Mouse (Mus musculus) stomach, embryonic 16.5 days (tissue): ENCODE measurements around the gene B4galt3. TPM values are rescaled to one million over a fixed set of nuclear protein-coding genes. Genes with fewer than 3 reads are reported as not detected.
A peak's percentile ranks its signal among the peaks of the same experiment; 100 is the strongest.

ENCODE experiments used
- ATAC-seq: fragments of 200-750 bp; cut with Nextera tagmentation; 2 replicates; pipeline ENCODE4 v1.8.0; 2017; ENCODE audit warnings: moderate number of reproducible peaks, moderate TSS enrichment; ENCODE audit not compliant: insufficient read depth, low FRiP score
- H3K27ac ChIP-seq: fragments of 300-500 bp; sonication (generic); 2 replicates; pipeline ENCODE4 v1.5.1; 2014; ENCODE audit warnings: low read length
- H3K27me3 ChIP-seq: fragments of 300-500 bp; sonication (generic); 2 replicates; pipeline ENCODE4 v1.6.1; 2014; ENCODE audit warnings: low read length, control low read depth, mixed read lengths; ENCODE audit not compliant: control insufficient read depth, insufficient read depth
- H3K36me3 ChIP-seq: fragments of 300-500 bp; sonication (generic); 2 replicates; pipeline ENCODE4 v1.6.1; 2014; ENCODE audit warnings: low read length; ENCODE audit not compliant: control insufficient read depth, insufficient read depth
- H3K4me1 ChIP-seq: fragments of 300-500 bp; sonication (generic); 2 replicates; pipeline ENCODE4 v1.6.1; 2014; ENCODE audit warnings: low read length, control low read depth, mixed read lengths; ENCODE audit not compliant: control insufficient read depth, insufficient read depth
- H3K4me2 ChIP-seq: fragments of 300-500 bp; sonication (generic); 2 replicates; pipeline ENCODE4 v1.6.1; 2014; ENCODE audit warnings: low read depth, low read length, mixed read lengths
- H3K4me3 ChIP-seq: fragments of 300-500 bp; sonication (generic); replicated peaks from 2 replicates; pipeline ENCODE4 v1.5.1; 2014; ENCODE audit warnings: mild to moderate bottlenecking, low read length
- H3K9ac ChIP-seq: fragments of 300-500 bp; sonication (generic); 2 replicates; pipeline ENCODE4 v1.6.1; 2014; ENCODE audit warnings: low read length
- H3K9me3 ChIP-seq: fragments of 300-500 bp; sonication (generic); replicated peaks from 2 replicates; pipeline ENCODE4 v1.6.1; 2016; ENCODE audit warnings: low read length, control low read depth; ENCODE audit not compliant: control insufficient read depth
- WGBS: fragments of 180-500 bp; shearing (Covaris S2); extraction: QIAGEN DNeasy Blood & Tissue Kit; methylation state at CpG from one replicate; pipeline ENCODE4 v1.1.7; 2014; 5-methylcytosine and 5-hydroxymethylcytosine counted together
- polyA plus RNA-seq: library from polyadenylated mRNA; unstranded; fragments of >200 nt; fragmentation: Nextera tagmentation; extraction: Ambion mirVana; gene quantifications from 2 replicates; pipeline ENCODE4 v1.2.1, GENCODE M21; 2015

The B4galt3 gene
- 70.6 and 71.5 TPM in 2 replicates for polyA plus RNA-seq

DNA sequence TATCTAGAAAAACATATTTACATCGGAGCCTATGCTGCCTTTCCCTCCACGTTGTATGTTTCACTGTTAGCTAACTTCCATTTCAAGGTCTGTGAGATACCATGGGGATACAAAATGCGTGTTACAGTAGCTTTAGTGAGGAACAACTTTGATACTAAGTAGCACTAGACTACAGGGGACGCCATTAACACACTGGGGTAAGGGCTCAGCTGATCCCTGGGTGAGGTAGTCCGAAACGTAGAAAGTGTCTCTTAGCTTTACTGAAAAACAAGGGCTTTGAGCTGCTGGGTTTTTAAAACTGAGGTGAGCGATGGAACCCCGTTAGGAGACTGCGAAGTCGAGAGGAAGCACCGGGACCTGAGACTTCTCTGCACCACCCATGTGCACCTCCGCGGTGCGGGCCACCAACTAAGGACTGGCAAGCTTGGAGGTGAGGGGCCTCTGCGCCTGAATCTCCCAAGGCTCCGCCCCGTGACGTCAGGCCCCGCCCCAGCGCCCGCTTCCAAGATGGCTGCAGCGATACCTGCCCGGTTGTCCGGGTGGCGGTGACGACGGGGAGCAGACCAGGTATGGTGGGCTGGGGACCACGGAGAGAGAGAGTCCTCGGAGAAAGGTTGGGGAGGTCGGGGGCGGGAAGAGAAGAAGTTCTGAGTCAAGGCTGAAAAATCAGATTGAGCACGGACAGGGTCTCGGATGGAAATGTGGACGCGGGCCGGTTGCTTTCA lies at the start of gene B4galt3:
Gene B4galt3, plus strand, starts transcription at position 481 of the 725 bp plus-strand sequence.
- H3K36me3 ChIP-seq: peaks cover 5% of the 10 kb centered on the region; the same call in 1 of the 2 replicates
- no peaks in the 10 kb centered on the region for H3K27me3 ChIP-seq
- 4% methylated on average over 36 of the region's 36 CpGs for WGBS
- ATAC-seq: peak; percentile 94
- H3K9ac ChIP-seq: peak within 1 kb of the TSS; percentile 82
- peaks cover 18% of the 10 kb centered on the region for H3K4me1 ChIP-seq
- H3K27ac ChIP-seq: peak within 1 kb of the TSS; percentile 91
- H3K9me3 ChIP-seq: no peaks in the 10 kb centered on the region
- H3K4me3 ChIP-seq: peak within 1 kb of the TSS; percentile 94
- H3K4me2 ChIP-seq: peak within 1 kb of the TSS; percentile 96

DNA sequence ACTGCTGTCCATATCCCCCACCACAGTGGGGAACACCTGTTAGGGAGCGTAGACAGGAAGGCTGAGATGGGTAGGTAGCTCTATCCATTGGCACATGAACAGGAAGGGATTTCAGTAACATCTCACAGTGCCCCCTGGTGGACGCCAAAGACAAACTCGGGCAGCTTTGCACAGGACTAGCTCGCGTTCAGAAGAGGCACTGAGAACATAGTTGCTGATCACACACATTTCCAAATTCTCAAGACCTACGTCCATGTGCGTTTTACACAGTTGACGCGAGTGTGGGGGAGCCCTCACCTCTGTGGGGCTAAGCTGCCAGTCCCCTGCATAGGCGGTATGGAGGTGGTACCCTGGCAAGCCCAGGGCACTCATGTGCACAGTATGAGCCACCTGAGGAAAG lies 49.3 kb upstream of the B4galt3 start:
- 9% methylated on average over 10 of the region's 10 CpGs for WGBS
- H3K9ac ChIP-seq: no peak overlapping the region
- no peak overlapping the region for H3K27ac ChIP-seq
- no peak overlapping the region; the same call in 1 of the 2 replicates for H3K4me3 ChIP-seq
- H3K9me3 ChIP-seq: no peaks in the 10 kb centered on the region
- no peak for ATAC-seq
- peaks cover 10% of the 10 kb centered on the region; the same call in 1 of the 2 replicates for H3K36me3 ChIP-seq
- no peaks in the 10 kb centered on the region for H3K27me3 ChIP-seq
- peak overlapping the region; percentile 81 for H3K4me2 ChIP-seq
- H3K4me1 ChIP-seq: peaks cover 15% of the 10 kb centered on the region

DNA sequence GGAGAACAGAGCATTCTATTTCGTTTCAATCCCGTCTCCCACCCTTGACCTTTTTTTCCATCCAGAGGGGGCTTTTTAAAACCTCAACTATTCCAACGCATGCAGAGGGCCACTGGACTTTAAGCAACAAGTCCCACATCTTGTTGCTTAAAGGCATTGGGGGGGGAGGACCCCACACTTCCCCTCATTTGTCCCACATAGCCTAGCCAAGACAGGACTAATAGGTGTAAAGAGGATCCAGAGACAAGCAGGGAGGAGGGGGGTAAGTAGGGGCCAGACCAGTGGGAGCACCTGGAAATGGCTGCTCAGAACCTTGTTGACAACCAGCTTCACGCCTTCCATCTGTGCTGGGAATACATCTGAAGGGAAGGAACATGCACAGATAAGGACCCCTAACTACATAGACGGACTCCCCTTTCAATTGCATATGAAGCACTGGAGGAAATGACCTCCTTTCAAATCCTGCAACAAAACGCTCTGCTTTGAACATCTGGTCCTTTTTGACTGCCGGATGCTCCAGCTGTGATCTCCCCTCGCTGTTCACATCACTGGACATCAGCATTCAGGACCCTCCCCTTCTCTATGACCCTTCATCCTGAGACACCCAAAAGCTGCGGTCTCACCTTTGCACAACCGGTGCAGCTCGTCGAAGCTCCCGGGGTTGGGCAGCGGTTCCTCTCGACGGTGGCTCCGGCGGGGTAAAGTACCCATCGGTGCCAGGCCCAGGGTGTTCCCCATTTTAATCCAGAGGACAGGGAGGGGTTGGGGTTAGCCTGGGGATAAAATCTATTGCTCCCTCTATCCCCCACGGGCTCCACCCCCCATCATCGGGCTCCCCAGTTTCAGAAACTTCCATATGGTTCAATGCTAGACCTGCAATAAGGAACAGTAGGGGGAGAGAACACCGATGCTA lies 48.6 kb upstream of the B4galt3 start:
- peak overlapping the region; percentile 11; the same call in 1 of the 2 replicates for H3K27ac ChIP-seq
- ATAC-seq: 0 out of 2 replicates have a peak, but pooled peaks have one; percentile 0

DNA sequence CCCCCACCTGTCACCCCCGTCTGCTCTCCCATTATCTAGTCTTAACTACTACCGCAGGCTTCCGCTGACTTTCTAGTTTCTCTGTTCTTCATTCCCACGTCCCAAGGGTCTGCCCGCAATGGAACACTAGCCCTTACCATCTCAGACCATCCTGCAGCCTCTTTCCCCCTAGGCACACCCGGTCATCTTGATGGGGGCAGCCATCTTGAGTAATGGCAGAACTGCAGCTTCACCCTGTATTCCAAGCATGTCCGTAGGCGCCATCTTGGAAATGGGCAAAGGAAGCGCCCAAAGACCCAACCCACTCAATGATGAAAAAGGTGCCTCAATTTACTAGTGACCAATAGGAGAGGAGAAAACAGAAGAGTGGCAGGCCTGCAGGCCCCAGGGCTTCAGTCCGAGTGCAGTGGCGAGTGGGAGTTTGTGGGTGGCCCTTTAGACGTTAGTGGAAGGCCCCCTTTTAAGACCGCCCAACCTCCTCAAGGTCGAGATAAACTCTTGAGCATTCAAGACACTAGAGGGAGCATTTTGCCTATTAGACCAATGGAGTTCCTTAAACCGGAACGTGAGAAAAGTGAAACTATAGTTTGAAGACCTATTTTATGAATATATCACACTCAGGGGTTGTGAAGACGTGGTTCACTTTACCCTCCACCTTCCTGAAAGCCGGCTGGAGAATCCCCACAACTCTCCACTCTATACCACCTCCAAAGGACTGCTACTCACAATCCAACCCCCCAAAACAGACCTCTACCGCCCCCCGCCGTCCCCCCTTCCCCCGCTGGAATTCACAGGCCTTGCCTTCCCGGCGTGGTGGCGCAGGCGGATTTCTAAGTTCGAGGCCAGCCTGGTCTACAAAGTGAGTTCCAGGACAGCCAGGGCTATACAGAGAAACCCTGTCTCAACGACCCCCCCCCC lies 47.6 kb upstream of the B4galt3 start, which contains the start of gene Tomm40l:
Gene Tomm40l, minus strand, starts transcription at position 277 of the 918 bp plus-strand sequence.
- Histone ChIP-seq H3K4me2 (peak within 1 kb of the TSS; percentile 81), H3K4me3 (peak within 1 kb of the TSS; percentile 65), H3K27ac (peak within 1 kb of the TSS; percentile 77), H3K4me1 (peaks cover 15% of the 10 kb centered on the region), H3K9me3 (no peaks in the 10 kb centered on the region), H3K27me3 (no peaks in the 10 kb centered on the region), H3K36me3 (peaks cover 10% of the 10 kb centered on the region; the same call in 1 of the 2 replicates), H3K9ac (peak within 1 kb of the TSS; percentile 73)
- ATAC-seq: peak; percentile 99
- 2% methylated on average over 28 of the region's 28 CpGs for WGBS

More for the DNA sequence above, 48.6 kb upstream of the B4galt3 start:
- H3K36me3 ChIP-seq: peaks cover 10% of the 10 kb centered on the region; the same call in 1 of the 2 replicates
- H3K4me3 ChIP-seq: peak overlapping the region; percentile 65
- WGBS: 6% methylated on average over 22 of the region's 22 CpGs
- no peaks in the 10 kb centered on the region for H3K27me3 ChIP-seq
- H3K4me2 ChIP-seq: peak overlapping the region; percentile 81
- H3K9me3 ChIP-seq: no peaks in the 10 kb centered on the region
- peaks cover 15% of the 10 kb centered on the region for H3K4me1 ChIP-seq
- H3K9ac ChIP-seq: peak overlapping the region; percentile 73

DNA sequence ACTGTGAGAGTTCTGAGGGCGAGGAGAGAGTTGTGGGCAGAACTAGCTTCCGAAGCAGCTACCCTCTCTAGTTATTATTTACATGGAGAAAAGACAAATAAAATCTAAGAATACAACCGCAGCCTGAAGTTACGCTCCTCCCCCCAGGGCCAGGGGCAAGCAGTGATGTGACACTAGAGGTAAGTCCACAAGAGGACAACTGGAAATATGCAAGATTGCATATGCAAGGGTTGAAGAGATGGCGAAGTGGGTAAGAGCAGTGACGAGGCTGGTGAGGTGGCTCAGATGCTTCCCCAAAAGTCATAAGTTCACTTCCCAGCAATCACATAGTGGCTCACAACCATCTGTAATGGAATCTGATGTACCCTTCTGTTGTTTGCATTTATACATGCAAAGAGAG lies 47.0 kb upstream of the B4galt3 start:
- WGBS: 73% methylated on average over 6 of the region's 6 CpGs
- H3K4me3 ChIP-seq: peak overlapping the region; percentile 65
- no peaks in the 10 kb centered on the region for H3K9me3 ChIP-seq
- H3K4me2 ChIP-seq: peak overlapping the region; percentile 53
- H3K27me3 ChIP-seq: no peaks in the 10 kb centered on the region
- no peak for ATAC-seq
- H3K4me1 ChIP-seq: peaks cover 15% of the 10 kb centered on the region
- H3K27ac ChIP-seq: peak overlapping the region; percentile 77
- peak overlapping the region; percentile 72 for H3K9ac ChIP-seq
- H3K36me3 ChIP-seq: peaks cover 10% of the 10 kb centered on the region; the same call in 1 of the 2 replicates

DNA sequence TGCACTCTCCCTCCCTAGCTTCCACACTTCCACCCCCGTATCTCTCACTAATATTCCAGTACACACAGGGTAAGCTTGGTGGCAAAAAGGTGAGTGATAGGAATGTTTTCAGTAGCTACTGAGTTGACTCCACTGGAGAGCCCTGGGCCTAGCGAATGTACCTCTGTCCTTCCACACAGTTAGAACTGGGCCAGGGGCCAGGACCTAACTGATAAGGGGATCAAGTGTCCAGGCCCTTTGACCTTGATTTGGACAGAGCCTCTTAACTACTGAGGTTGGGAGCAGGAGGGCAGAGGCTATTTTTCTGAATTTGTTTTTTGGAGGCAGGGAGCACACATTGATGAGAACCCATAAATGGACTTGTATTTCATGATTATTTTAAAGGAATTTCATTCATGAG lies 46.3 kb upstream of the B4galt3 start:
- 69% methylated on average over 2 of the region's 2 CpGs for WGBS

DNA sequence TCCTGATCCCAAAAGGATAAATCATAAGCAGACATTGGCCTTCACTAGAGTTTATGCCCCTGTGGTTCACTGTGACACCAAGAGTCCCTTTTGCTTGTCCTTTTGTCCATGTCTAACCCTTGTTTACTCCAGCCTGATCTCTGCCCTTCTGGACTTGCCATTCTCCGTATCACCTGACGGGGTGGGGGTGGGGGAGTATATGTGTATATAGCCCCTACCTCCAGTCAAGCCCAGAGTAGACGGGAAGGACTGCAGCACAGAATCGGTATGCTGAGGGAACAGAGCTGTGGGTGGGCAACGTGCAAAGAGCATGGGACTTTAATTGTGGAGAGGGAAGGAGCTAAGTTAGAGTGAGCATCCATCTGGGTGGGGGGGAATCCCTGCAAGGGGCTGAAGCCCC lies 45.3 kb upstream of the B4galt3 start, which contains the start of gene Apoa2:
Gene Apoa2, plus strand, starts transcription at position 198 of the 400 bp plus-strand sequence.
- H3K4me1 ChIP-seq: peaks cover 15% of the 10 kb centered on the region
- no peak within 1 kb of the TSS for H3K4me3 ChIP-seq
- H3K27ac ChIP-seq: no peak within 1 kb of the TSS
- no peaks in the 10 kb centered on the region for H3K36me3 ChIP-seq
- H3K27me3 ChIP-seq: no peaks in the 10 kb centered on the region
- H3K9me3 ChIP-seq: no peaks in the 10 kb centered on the region
- no peak within 1 kb of the TSS for H3K4me2 ChIP-seq
- ATAC-seq: no peak
- 68% methylated on average over 5 of the region's 5 CpGs for WGBS
- H3K9ac ChIP-seq: no peak within 1 kb of the TSS

More for the DNA sequence above, 46.3 kb upstream of the B4galt3 start:
- no peak for ATAC-seq
- Histone ChIP-seq H3K9ac (no peak overlapping the region), H3K9me3 (no peaks in the 10 kb centered on the region), H3K4me2 (no peak overlapping the region), H3K27me3 (no peaks in the 10 kb centered on the region), H3K36me3 (peaks cover 4% of the 10 kb centered on the region; the same call in 1 of the 2 replicates), H3K4me1 (peaks cover 15% of the 10 kb centered on the region), H3K4me3 (no peak overlapping the region), H3K27ac (no peak overlapping the region)

DNA sequence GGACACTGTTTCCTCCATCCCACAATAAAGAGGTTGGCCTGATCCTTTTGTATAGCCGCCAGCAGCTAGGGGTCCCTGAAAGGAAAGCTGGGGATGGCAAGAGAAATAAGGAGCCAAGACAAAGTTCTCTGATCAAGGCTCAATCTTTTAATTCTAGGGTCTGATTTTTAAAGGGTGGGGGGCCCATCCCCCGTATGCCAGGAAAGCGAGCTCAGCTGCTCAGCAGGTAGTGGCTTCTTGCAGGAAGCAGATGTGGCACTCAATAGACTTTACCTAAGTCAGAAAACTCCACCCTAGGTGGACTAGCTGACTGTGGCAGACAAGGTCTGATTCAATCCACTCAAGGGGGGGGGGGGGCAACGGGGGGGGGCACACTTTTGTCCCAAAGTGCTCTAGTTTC lies 43.3 kb upstream of the B4galt3 start:
- WGBS: 59% methylated on average over 4 of the region's 4 CpGs
- Histone ChIP-seq H3K27ac (no peak overlapping the region), H3K36me3 (no peaks in the 10 kb centered on the region), H3K4me3 (no peak overlapping the region), H3K9me3 (no peaks in the 10 kb centered on the region), H3K9ac (no peak overlapping the region), H3K4me2 (no peak overlapping the region), H3K4me1 (0 out of 2 replicates have a peak, but pooled peaks cover 6% of the 10 kb centered on the region), H3K27me3 (no peaks in the 10 kb centered on the region)
- ATAC-seq: no peak
